Mouse (Mus musculus) intestine, embryonic 14.5 days (tissue): Measurements from ENCODE around the gene Unc93b1. TPM values are rescaled to one million over a fixed set of nuclear protein-coding genes. Genes with fewer than 3 reads are reported as not detected.

Source experiments
- ATAC-seq: fragments of 200-750 bp; cut with Nextera tagmentation; replicated peaks from 2 replicates; pipeline ENCODE4 v1.8.0; 2017; ENCODE audit warnings: low read depth, moderate number of reproducible peaks, moderate TSS enrichment, moderate library complexity; ENCODE audit not compliant: low FRiP score, low TSS enrichment
- DNase-seq: peaks from one replicate; pipeline ENCODE4 v3.0.0-alpha.2; 2018; ENCODE audit warnings: low spot score
- H3K27ac ChIP-seq: fragments of 300-500 bp; sonication (generic); 2 replicates; pipeline ENCODE4 v1.5.1; 2014; ENCODE audit warnings: low read depth, mild to moderate bottlenecking, control low read depth
- H3K27me3 ChIP-seq: fragments of 300-500 bp; sonication (generic); replicated peaks from 2 replicates; pipeline ENCODE4 v1.6.1; 2014; ENCODE audit warnings: low read length, control low read depth; ENCODE audit not compliant: control insufficient read depth, insufficient read depth
- H3K36me3 ChIP-seq: fragments of 300-500 bp; sonication (generic); 2 replicates; pipeline ENCODE4 v1.6.1; 2014; ENCODE audit warnings: low read length, control low read depth; ENCODE audit not compliant: control insufficient read depth, insufficient read depth
- H3K4me1 ChIP-seq: fragments of 300-500 bp; sonication (generic); replicated peaks from 2 replicates; pipeline ENCODE4 v1.6.1; 2014; ENCODE audit warnings: low read length, control low read depth, mixed read lengths; ENCODE audit not compliant: control insufficient read depth, insufficient read depth
- H3K4me2 ChIP-seq: fragments of 300-500 bp; sonication (generic); 2 replicates; pipeline ENCODE4 v1.6.1; 2014; ENCODE audit warnings: low read length
- H3K4me3 ChIP-seq: fragments of 300-500 bp; sonication (generic); 2 replicates; pipeline ENCODE4 v1.5.1; 2014; ENCODE audit warnings: low read depth, low read length, control low read depth, mixed read lengths
- H3K9ac ChIP-seq: fragments of 300-500 bp; sonication (generic); 2 replicates; pipeline ENCODE4 v1.6.1; 2014; ENCODE audit warnings: mild to moderate bottlenecking, low read length
- H3K9me3 ChIP-seq: fragments of 300-500 bp; sonication (generic); 2 replicates; pipeline ENCODE4 v1.6.1; 2016; ENCODE audit warnings: low read length, control low read depth; ENCODE audit not compliant: control insufficient read depth
- WGBS: fragments of 180-500 bp; shearing (Covaris S2); extraction: QIAGEN DNeasy Blood & Tissue Kit; methylation state at CpG from one replicate; pipeline ENCODE4 v1.1.7; 2014; 5-methylcytosine and 5-hydroxymethylcytosine counted together
- polyA plus RNA-seq: library from polyadenylated mRNA; unstranded; fragments of >200 nt; fragmentation: Nextera tagmentation; extraction: Ambion mirVana; gene quantifications from 2 replicates; pipeline ENCODE4 v1.2.1, GENCODE M21; 2014

Gene Unc93b1
- polyA plus RNA-seq, 1 experiment from 2014 or later = 14.4 TPM

DNA sequence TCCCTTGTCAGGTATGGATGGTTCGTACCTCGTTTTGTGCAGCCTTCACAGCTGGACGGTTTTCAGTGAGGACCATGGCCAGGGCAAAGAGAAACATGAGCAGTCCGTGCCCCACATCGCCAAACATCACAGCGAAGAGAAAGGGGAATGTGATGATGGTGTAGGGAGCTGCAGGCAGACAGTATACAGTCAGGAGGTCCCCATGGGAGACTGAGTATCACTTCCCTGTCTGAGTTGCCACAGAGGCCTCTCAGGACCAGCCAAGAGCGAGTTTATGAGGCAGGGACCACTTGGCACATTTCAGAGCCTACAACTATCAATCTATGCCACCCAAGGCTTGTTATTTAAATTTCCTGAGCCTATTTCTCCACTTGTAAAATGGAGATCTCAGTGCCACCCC lies 36.0 kb upstream of the Unc93b1 start:
- no peaks in the 10 kb centered on the region for H3K4me1 ChIP-seq
- WGBS = 86% methylated on average over 7 of the region's 7 CpGs
- H3K9me3 ChIP-seq = no peaks in the 10 kb centered on the region
- H3K4me3 ChIP-seq = no peak overlapping the region
- DNase-seq (no peak), ATAC-seq (no peak)
- no peak overlapping the region for H3K27ac ChIP-seq
- H3K36me3 ChIP-seq = peaks cover 74% of the 10 kb centered on the region
- no peak overlapping the region for H3K9ac ChIP-seq
- no peak overlapping the region for H3K4me2 ChIP-seq
- H3K27me3 ChIP-seq = no peaks in the 10 kb centered on the region

DNA sequence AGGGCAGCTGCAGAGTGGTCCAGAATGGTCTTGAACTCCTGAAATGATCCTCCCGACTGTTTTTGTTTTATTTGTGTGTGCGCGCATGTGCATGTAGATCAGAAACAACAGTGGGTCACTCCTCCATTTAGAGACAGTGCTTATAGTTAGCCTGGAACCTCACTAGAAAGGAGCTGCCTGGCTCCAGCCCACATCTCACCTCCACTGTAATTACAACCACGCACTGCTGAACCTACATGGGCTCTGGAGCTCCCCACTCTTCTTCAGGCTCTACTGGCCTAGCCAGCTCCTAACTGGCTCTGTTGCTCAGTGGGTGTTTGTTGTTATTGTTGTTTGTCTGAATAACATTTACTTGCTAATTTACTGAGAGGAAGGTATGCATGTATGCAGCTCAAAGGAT lies 35.4 kb upstream of the Unc93b1 start:
- H3K36me3 ChIP-seq = peaks cover 68% of the 10 kb centered on the region
- H3K27ac ChIP-seq = no peak overlapping the region
- WGBS = 95% methylated on average over 4 of the region's 4 CpGs
- no peak for DNase-seq
- no peaks in the 10 kb centered on the region for H3K27me3 ChIP-seq
- no peak for ATAC-seq
- no peak overlapping the region for H3K4me2 ChIP-seq
- H3K4me3 ChIP-seq = no peak overlapping the region
- no peaks in the 10 kb centered on the region for H3K4me1 ChIP-seq
- H3K9ac ChIP-seq = no peak overlapping the region
- no peaks in the 10 kb centered on the region for H3K9me3 ChIP-seq

DNA sequence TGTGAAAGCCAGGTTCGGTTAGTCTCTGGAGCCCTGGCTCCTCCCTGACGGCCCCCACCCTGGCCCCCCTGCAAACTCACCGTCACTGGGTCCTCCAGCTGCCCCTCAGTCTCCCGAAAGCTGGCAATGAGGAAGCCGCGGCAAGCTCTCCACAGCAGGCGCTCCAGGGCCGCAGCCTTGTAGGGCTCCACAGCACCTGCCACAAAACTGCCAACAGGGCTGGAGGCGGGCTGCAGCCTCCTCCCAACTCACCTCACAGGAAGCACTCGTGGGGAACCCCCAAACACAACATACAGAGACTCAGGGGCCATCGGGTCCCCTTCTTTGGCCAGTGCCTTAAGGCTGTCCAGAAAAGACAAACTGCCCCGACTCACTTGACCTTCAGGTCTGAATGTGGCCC lies 32.0 kb upstream of the Unc93b1 start:
- 87% methylated on average over 12 of the region's 12 CpGs for WGBS
- H3K4me1 ChIP-seq = peaks cover 23% of the 10 kb centered on the region

DNA sequence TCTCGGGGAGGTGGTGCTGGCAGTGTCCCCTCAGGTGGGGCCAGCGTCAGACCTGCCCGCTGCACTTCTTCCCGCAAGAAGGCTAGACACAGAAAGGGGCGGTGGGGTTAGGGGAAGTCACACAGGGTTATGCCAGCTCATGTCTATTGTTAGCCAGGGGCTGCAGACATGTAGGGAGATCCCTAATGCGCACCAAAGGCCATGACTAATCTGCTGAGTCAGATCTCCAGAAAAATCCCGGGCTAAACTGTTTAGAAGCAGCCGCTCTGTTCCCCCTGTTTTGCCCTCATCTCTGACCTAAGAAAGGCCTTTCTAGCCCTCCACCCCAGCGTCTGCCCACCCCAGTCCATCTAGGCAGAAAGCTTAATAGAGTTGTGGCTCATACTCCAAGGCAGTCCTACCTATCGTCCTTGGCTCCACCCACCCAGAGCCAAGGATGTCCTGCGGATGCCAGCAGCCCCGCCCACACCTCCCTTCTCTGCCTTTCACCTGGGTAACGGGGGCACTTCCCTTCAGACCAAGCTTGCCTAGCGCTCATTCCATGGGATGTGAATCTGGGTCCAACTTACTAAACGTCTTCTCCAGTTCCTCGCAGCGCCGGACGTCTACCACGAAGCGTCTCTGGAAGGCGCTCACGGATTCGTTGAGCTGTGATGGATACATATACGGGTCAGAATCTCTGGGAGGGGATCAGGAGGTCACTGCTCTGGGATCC lies 31.2 kb upstream of the Unc93b1 start:
- Histone ChIP-seq H3K9ac (no peak overlapping the region), H3K36me3 (peaks cover 42% of the 10 kb centered on the region), H3K4me2 (no peak overlapping the region), H3K9me3 (no peaks in the 10 kb centered on the region), H3K27ac (no peak overlapping the region), H3K27me3 (no peaks in the 10 kb centered on the region), H3K4me1 (peaks cover 23% of the 10 kb centered on the region), H3K4me3 (no peak overlapping the region)
- ATAC-seq = no peak
- WGBS = 74% methylated on average over 25 of the region's 25 CpGs
- DNase-seq = no peak

More for the DNA sequence above, 32.0 kb upstream of the Unc93b1 start:
- ATAC-seq (no peak), DNase-seq (no peak)
- no peaks in the 10 kb centered on the region for H3K27me3 ChIP-seq
- H3K9ac ChIP-seq = no peak overlapping the region
- H3K4me3 ChIP-seq = no peak overlapping the region
- peaks cover 39% of the 10 kb centered on the region for H3K36me3 ChIP-seq
- H3K9me3 ChIP-seq = no peaks in the 10 kb centered on the region
- no peak overlapping the region for H3K27ac ChIP-seq
- no peak overlapping the region for H3K4me2 ChIP-seq

DNA sequence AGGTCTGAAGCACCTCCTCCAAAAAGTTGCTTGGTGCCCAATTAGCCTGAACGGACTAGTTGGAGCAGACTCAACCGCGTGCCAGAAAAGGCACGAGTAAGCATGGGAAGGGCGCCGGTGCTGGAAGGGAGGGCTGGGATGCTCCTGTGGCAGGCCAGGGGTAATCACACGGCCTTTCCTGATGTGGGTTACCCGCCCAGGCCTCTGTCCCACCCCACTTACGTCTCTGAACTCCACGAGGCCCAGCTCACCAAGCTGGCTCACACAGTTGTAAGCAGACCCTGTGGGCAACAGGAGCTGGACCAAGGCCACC lies 30.7 kb upstream of the Unc93b1 start:
- Histone ChIP-seq H3K4me1 (peaks cover 23% of the 10 kb centered on the region), H3K27me3 (no peaks in the 10 kb centered on the region), H3K4me3 (no peak overlapping the region), H3K9ac (no peak overlapping the region), H3K9me3 (no peaks in the 10 kb centered on the region), H3K4me2 (peak overlapping the region; percentile 84; the same call in 1 of the 2 replicates), H3K36me3 (peaks cover 42% of the 10 kb centered on the region), H3K27ac (no peak overlapping the region)
- 76% methylated on average over 10 of the region's 10 CpGs for WGBS
- no peak for DNase-seq
- ATAC-seq = no peak

DNA sequence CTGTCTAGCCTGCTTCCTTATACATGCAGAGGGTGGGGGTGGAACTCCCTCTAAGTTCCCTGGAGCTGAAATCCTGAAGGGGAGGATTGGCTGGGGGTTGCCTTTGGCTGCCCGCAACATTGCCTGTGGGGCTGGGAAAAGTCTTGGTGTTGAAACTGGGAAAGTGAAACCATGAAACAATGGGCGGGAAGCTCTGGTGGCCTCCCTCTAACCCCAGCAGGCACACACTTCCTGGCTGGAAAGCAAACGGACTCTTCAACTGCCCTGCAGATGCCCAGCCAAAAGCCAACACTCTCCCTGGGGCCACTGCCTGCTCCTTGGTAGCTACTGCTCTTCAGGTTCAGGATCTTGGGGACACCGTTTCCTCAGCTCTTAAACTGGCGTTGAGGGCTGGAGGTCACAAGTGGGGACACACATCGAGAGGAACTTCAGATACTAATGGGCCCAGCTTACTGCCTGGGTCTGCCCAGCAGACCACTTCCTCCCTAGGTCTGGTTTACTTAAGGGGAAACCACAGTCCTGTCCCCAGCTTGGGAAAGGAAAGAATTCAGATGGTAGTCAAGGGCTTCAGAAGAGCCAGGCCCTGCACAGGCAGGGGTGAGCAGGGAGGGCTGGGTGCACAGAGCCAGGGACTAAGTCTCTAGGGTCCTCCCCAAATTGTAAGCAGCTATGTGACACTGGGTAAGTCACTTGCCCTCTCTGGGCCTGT lies 29.6 kb upstream of the Unc93b1 start:
- H3K4me3 ChIP-seq = peak overlapping the region; percentile 79
- H3K4me2 ChIP-seq = peak overlapping the region; percentile 84
- DNase-seq = peak; percentile 65
- H3K9me3 ChIP-seq = no peaks in the 10 kb centered on the region
- peaks cover 53% of the 10 kb centered on the region for H3K36me3 ChIP-seq
- ATAC-seq = no peak
- peak overlapping the region; percentile 65 for H3K9ac ChIP-seq
- WGBS = 23% methylated on average over 6 of the region's 6 CpGs
- H3K27me3 ChIP-seq = no peaks in the 10 kb centered on the region
- H3K4me1 ChIP-seq = peaks cover 23% of the 10 kb centered on the region
- H3K27ac ChIP-seq = peak overlapping the region; percentile 22; the same call in 1 of the 2 replicates

DNA sequence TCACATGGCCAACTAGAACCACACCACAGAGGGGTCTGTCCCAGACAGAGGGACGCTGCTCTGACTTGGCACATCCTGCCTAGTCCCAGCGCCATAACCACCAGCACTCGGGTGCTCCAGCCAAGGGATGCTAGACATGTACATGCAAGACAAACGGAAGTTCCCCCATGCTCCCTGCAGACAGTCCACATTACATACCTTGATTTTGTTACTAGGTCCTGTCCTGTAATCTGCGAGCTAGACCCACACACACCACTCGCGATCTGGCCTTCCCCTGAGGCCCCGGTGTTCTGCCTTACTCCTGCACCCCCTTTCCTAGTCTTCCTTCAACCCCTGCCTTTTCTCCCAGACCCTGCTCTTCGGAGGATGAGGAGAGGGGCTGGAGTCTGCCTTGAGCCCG lies 28.7 kb upstream of the Unc93b1 start:
- Histone ChIP-seq H3K4me2 (peak overlapping the region; percentile 84), H3K4me3 (peak overlapping the region; percentile 79), H3K9ac (peak overlapping the region; percentile 65), H3K36me3 (peaks cover 59% of the 10 kb centered on the region), H3K27ac (peak overlapping the region; percentile 59; the same call in 1 of the 2 replicates), H3K27me3 (no peaks in the 10 kb centered on the region), H3K9me3 (no peaks in the 10 kb centered on the region), H3K4me1 (peaks cover 23% of the 10 kb centered on the region)
- WGBS = 31% methylated on average over 10 of the region's 10 CpGs
- DNase-seq = no peak
- peak; percentile 4 for ATAC-seq

DNA sequence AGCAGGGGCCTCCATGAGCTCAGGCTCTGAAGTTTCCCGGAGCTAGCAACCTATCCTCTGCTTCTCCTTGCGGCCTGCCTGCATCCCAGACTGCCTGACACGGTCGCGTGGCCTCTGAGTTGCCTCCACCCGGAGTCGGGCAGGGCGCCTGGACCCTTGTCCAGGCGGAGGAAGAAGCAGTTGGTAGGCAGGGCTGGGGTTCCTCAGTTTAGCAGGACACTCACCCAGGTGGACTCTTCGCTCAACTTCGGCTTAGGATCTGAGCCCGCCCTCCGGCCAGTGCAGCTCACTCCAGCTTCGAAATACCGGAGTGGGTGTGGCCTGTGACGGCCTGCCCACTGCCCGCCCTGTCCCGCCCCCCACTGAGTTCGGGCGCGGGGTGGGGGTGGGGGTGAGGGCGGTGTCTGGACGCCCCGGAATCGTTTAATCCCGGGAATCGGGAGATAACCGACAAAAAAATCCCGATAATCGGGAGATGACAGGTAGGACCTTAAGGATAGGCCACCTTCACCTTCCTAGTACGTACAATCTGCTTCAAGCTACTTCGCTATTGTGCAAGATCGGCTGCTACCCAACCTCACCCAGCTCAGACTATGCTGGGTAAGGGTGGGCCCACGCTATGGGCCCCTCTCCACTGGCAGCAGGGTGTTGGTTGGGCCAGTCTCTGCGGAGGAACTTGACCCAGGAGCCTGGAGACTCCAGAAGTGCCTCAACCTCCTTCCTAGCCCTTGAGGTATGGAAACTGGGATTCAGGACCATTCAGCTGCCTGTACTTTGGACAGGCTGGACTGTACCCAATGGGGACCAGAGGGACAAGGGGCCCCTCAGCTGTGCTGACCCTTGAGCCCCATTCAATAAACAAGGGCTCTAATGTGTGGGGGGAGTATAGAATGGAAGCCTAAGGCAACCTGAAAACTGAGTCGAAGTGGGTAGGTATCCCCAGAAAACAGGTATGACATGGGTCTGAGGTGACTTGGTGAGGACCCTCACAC lies 27.9 kb upstream of the Unc93b1 start, which contains the start of gene Tcirg1:
Tcirg1 (minus strand) TSS at position 339 of the 992 bp plus-strand sequence.
- no peaks in the 10 kb centered on the region for H3K27me3 ChIP-seq
- peak within 1 kb of the TSS; percentile 59; the same call in 1 of the 2 replicates for H3K27ac ChIP-seq
- no peaks in the 10 kb centered on the region for H3K9me3 ChIP-seq
- peaks cover 28% of the 10 kb centered on the region for H3K4me1 ChIP-seq
- peak within 1 kb of the TSS; percentile 84 for H3K4me2 ChIP-seq
- H3K4me3 ChIP-seq = peak within 1 kb of the TSS; percentile 79
- peak; percentile 86 for ATAC-seq
- H3K36me3 ChIP-seq = peaks cover 51% of the 10 kb centered on the region
- peak; percentile 88 for DNase-seq
- 3% methylated on average over 36 of the region's 36 CpGs for WGBS
- peak within 1 kb of the TSS; percentile 65 for H3K9ac ChIP-seq
